Mouse (Mus musculus) heart, embryonic 13.5 days (tissue): Measurements from ENCODE around the gene Letmd1. TPM values are rescaled to one million over a fixed set of nuclear protein-coding genes. Genes with fewer than 3 reads are reported as not detected.
A peak's percentile ranks its signal among the peaks of the same experiment; 100 is the strongest.

Experiments used
- ATAC-seq: fragments of 200-750 bp; cut with Nextera tagmentation; 2 replicates; pipeline ENCODE4 v1.8.0; 2017; ENCODE audit warnings: moderate TSS enrichment; ENCODE audit not compliant: insufficient number of reproducible peaks, low FRiP score, low TSS enrichment; ENCODE audit errors: extremely low read depth
- H3K27ac ChIP-seq: fragments of 300-500 bp; sonication (generic); replicated peaks from 2 replicates; pipeline ENCODE4 v1.5.1; 2015; ENCODE audit warnings: moderate library complexity, mild to moderate bottlenecking, inconsistent platforms
- H3K27me3 ChIP-seq: fragments of 300-500 bp; sonication (generic); replicated peaks from 2 replicates; pipeline ENCODE4 v1.6.1; 2015; ENCODE audit warnings: mild to moderate bottlenecking, inconsistent platforms
- H3K36me3 ChIP-seq: fragments of 300-500 bp; sonication (generic); 2 replicates; pipeline ENCODE4 v1.6.1; 2015; ENCODE audit warnings: mild to moderate bottlenecking, inconsistent platforms
- H3K4me1 ChIP-seq: fragments of 300-500 bp; sonication (generic); 2 replicates; pipeline ENCODE4 v1.6.1; 2015; ENCODE audit warnings: inconsistent platforms
- H3K4me2 ChIP-seq: fragments of 300-500 bp; sonication (generic); 2 replicates; pipeline ENCODE4 v1.6.1; 2015; ENCODE audit warnings: inconsistent platforms, mild to moderate bottlenecking, moderate library complexity
- H3K4me3 ChIP-seq: fragments of 300-500 bp; sonication (generic); 2 replicates; pipeline ENCODE4 v1.5.1; 2015; ENCODE audit warnings: moderate library complexity, mild to moderate bottlenecking, inconsistent platforms
- H3K9ac ChIP-seq: fragments of 300-500 bp; sonication (generic); 2 replicates; pipeline ENCODE4 v1.6.1; 2015; ENCODE audit warnings: inconsistent platforms, mild to moderate bottlenecking, moderate library complexity
- H3K9me3 ChIP-seq: fragments of 300-500 bp; sonication (generic); 2 replicates; pipeline ENCODE4 v1.6.1; 2016; ENCODE audit warnings: inconsistent platforms
- WGBS: fragments of 180-500 bp; shearing (Covaris S2); methylation state at CpG from one replicate; pipeline ENCODE4 v1.1.7; 2015; ENCODE audit warnings: mixed read lengths; 5-methylcytosine and 5-hydroxymethylcytosine counted together
- polyA plus RNA-seq: library from polyadenylated mRNA; unstranded; fragments of >200 nt; fragmentation: Nextera tagmentation; extraction: Ambion mirVana; gene quantifications from 2 replicates; pipeline ENCODE4 v1.2.1, GENCODE M21; 2015

The Letmd1 gene
- polyA plus RNA-seq, 1 experiment from 2014 or later: 15.3 TPM

DNA sequence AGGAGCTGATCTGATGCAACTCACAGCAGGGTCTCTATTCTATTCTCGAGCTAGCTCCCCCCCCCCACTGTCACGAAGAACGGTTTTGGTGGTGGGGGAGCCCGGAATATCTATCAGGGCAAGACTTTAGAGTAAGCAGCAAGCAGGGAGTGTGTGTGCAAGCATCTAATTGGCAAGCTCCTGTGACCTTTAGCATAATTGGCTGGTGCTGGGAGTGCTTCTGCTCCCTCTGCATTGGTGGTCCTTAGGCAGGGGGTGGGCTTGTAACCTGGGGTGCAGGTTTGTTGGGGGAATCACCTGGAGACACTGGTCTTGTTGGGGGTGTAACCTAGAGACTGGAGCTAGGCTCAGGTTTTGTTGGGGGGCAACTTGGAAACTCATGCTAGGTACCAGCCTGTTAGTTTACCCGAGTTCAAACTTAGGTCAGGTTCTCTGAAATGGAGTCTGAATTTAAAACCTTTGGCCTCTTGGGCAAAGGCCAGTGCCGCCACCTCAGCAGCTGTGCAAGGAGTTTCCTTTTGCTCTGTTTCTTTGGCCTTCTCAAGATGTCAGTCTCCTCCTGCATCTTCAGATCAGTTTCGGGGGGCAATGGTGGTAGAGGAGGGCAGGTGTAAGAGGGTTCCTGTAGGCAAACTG lies 12.3 kb upstream of the Letmd1 start:
- no peaks in the 10 kb centered on the region for H3K36me3 ChIP-seq
- H3K27me3 ChIP-seq: peaks cover 23% of the 10 kb centered on the region
- no peak for ATAC-seq
- H3K9me3 ChIP-seq: no peaks in the 10 kb centered on the region
- no peak overlapping the region for H3K4me3 ChIP-seq
- H3K4me2 ChIP-seq: no peak overlapping the region
- no peak overlapping the region for H3K27ac ChIP-seq
- peaks cover 10% of the 10 kb centered on the region for H3K4me1 ChIP-seq
- 68% methylated on average over 7 of the region's 7 CpGs for WGBS
- H3K9ac ChIP-seq: no peak overlapping the region

GRCm38 (mm10) chr15:100457340-100457739 lies 11.5 kb upstream of the Letmd1 start:
- Histone ChIP-seq H3K27ac (no peak overlapping the region), H3K4me2 (peak overlapping the region; percentile 46), H3K9ac (no peak overlapping the region; the same call in 1 of the 2 replicates), H3K27me3 (peaks cover 23% of the 10 kb centered on the region), H3K36me3 (no peaks in the 10 kb centered on the region), H3K4me1 (peaks cover 12% of the 10 kb centered on the region), H3K4me3 (no peak overlapping the region), H3K9me3 (no peaks in the 10 kb centered on the region)
- 7% methylated on average over 17 of the region's 17 CpGs for WGBS
- no peak for ATAC-seq

DNA sequence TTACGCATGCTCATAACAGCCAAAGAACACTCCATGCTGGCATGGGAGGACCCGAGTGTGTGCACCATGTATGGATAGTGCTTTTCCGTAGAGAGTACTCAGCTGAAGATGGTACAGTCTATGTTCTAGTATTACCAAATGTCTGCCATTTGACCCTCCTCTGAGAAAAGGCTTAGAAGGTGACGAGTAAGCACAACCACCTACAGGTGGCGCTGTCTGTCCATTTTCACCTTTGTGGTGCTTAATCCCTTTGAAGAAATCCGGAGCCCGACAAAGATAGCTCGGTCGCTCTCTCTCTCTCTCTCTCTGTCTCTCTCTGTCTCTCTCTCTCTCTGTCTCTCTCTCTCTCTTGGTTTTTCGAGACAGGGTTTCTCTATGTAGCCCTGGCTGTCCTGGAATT lies 10.8 kb upstream of the Letmd1 start:
- H3K4me2 ChIP-seq: no peak overlapping the region
- peaks cover 23% of the 10 kb centered on the region for H3K27me3 ChIP-seq
- 34% methylated on average over 10 of the region's 10 CpGs for WGBS
- H3K4me3 ChIP-seq: no peak overlapping the region
- H3K36me3 ChIP-seq: no peaks in the 10 kb centered on the region
- peaks cover 12% of the 10 kb centered on the region for H3K4me1 ChIP-seq
- ATAC-seq: no peak
- no peak overlapping the region for H3K27ac ChIP-seq
- H3K9ac ChIP-seq: no peak overlapping the region
- no peaks in the 10 kb centered on the region for H3K9me3 ChIP-seq

GRCm38 (mm10) chr15:100460942-100461341 lies 7.9 kb upstream of the Letmd1 start:
- Histone ChIP-seq H3K9me3 (no peaks in the 10 kb centered on the region), H3K27me3 (peaks cover 23% of the 10 kb centered on the region), H3K27ac (no peak overlapping the region), H3K4me2 (peak overlapping the region; percentile 58), H3K9ac (no peak overlapping the region; the same call in 1 of the 2 replicates), H3K36me3 (no peaks in the 10 kb centered on the region), H3K4me1 (peaks cover 12% of the 10 kb centered on the region), H3K4me3 (peak overlapping the region; percentile 22)
- 14% methylated on average over 12 of the region's 12 CpGs for WGBS
- ATAC-seq: peak; percentile 63

- H3K27ac ChIP-seq: no peak overlapping the region
- H3K4me2 ChIP-seq: no peak overlapping the region
- H3K27me3 ChIP-seq: peaks cover 18% of the 10 kb centered on the region
- H3K9ac ChIP-seq: no peak overlapping the region
- H3K4me1 ChIP-seq: peaks cover 12% of the 10 kb centered on the region
- no peaks in the 10 kb centered on the region for H3K9me3 ChIP-seq
- WGBS: 56% methylated on average over 9 of the region's 9 CpGs
- no peak for ATAC-seq
- no peaks in the 10 kb centered on the region for H3K36me3 ChIP-seq
- H3K4me3 ChIP-seq: no peak overlapping the region
Measured at GRCm38 (mm10) chr15:100461646-100462045, 7.2 kb upstream of the Letmd1 start.

- Histone ChIP-seq H3K4me1 (peaks cover 12% of the 10 kb centered on the region), H3K9me3 (no peaks in the 10 kb centered on the region), H3K4me2 (no peak overlapping the region), H3K27ac (no peak overlapping the region), H3K9ac (no peak overlapping the region), H3K27me3 (peaks cover 17% of the 10 kb centered on the region), H3K4me3 (no peak overlapping the region), H3K36me3 (no peaks in the 10 kb centered on the region)
- ATAC-seq: no peak
- 75% methylated on average over 5 of the region's 5 CpGs for WGBS
Measured at GRCm38 (mm10) chr15:100462086-100462485, 6.7 kb upstream of the Letmd1 start.

DNA sequence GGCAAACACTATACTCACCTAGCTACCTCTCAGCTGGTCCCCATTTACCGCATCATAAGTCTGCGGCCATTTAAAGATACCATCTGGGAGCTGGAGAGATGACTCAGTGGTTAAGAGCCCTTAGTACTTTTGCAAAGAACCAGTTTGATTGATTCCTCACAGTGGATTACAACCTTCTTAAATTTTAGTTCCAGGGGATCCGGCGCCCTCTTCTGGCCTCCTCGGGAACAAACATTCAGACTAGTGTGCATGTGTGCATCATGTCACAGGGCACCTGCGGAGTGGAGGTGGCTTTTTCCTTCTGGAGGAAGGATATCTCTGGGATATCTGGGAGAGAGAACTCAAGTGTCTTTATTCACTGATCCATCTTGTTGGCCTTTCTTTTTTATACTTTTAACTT lies 5.1 kb upstream of the Letmd1 start:
- Histone ChIP-seq H3K4me1 (peaks cover 24% of the 10 kb centered on the region), H3K9me3 (no peaks in the 10 kb centered on the region), H3K27me3 (peaks cover 15% of the 10 kb centered on the region), H3K36me3 (no peaks in the 10 kb centered on the region), H3K4me2 (no peak overlapping the region), H3K4me3 (no peak overlapping the region), H3K9ac (no peak overlapping the region), H3K27ac (no peak overlapping the region)
- ATAC-seq: no peak
- 24% methylated on average over 6 of the region's 6 CpGs for WGBS

- no peak for ATAC-seq
- 64% methylated on average over 2 of the region's 2 CpGs for WGBS
- H3K36me3 ChIP-seq: no peaks in the 10 kb centered on the region
- H3K4me3 ChIP-seq: no peak overlapping the region
- H3K27me3 ChIP-seq: peaks cover 1% of the 10 kb centered on the region; the same call in 1 of the 2 replicates
- no peak overlapping the region for H3K9ac ChIP-seq
- H3K4me1 ChIP-seq: peaks cover 35% of the 10 kb centered on the region
- H3K4me2 ChIP-seq: no peak overlapping the region
- no peak overlapping the region for H3K27ac ChIP-seq
- no peaks in the 10 kb centered on the region for H3K9me3 ChIP-seq
Measured at GRCm38 (mm10) chr15:100465432-100465831, 3.4 kb upstream of the Letmd1 start.

DNA sequence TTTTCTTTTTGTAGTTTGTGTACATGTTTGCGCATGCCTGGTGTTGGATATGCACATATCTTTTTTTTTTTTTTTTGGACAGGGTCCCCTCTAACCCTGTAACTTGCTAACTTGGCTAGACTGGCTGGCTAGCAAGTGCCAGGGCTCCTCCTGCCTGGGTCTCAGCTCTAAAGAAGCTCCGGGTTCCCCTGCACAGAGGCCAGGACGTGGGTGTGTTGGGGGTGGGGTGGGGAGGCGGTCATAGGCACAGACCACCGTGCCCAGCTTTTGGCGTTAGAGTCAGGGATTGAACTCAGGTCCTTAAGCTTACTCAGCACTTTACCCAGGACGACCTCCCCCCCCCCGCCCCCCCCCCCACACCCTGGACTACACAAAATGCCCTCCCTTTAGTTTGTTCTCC lies 1.1 kb upstream of the Letmd1 start:
- ATAC-seq: no peak
- 38% methylated on average over 8 of the region's 8 CpGs for WGBS
- Histone ChIP-seq H3K36me3 (peaks cover 21% of the 10 kb centered on the region), H3K27ac (no peak overlapping the region), H3K4me3 (peak overlapping the region; percentile 91; the same call in 1 of the 2 replicates), H3K4me1 (peaks cover 24% of the 10 kb centered on the region), H3K9ac (peak overlapping the region; percentile 93), H3K4me2 (peak overlapping the region; percentile 96), H3K9me3 (no peaks in the 10 kb centered on the region), H3K27me3 (no peaks in the 10 kb centered on the region)

GRCm38 (mm10) chr15:100469189-100469545 lies 344 bp downstream of the Letmd1 start:
- H3K27ac ChIP-seq: peak overlapping the region; percentile 90
- ATAC-seq: no peak
- H3K27me3 ChIP-seq: no peaks in the 10 kb centered on the region
- H3K36me3 ChIP-seq: peaks cover 35% of the 10 kb centered on the region
- H3K9ac ChIP-seq: peak overlapping the region; percentile 93
- H3K4me2 ChIP-seq: peak overlapping the region; percentile 96
- peak overlapping the region; percentile 91 for H3K4me3 ChIP-seq
- H3K4me1 ChIP-seq: peaks cover 24% of the 10 kb centered on the region
- WGBS: 0% methylated on average over 19 of the region's 19 CpGs
- H3K9me3 ChIP-seq: no peaks in the 10 kb centered on the region

DNA sequence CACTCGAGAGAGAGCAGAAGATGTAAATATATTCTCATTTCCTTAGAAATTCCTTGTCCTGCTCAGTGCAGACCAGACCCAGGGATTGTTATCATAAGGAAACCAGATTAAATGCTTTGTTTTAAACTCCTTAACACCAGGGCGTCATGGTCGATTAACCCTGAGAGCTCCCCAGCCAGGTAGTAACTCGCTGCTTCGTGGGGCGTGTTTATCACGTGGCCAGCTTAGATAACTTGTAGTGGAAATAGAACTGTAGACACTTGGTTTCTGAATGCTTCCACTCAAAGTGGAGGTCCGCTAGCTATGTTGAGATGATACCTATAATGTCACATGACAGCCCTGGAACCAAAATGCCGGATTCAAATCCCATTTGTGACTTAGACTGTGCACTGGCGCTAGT lies 1.2 kb downstream of the Letmd1 start:
- no peaks in the 10 kb centered on the region for H3K9me3 ChIP-seq
- H3K27ac ChIP-seq: no peak overlapping the region
- no peaks in the 10 kb centered on the region for H3K27me3 ChIP-seq
- peak overlapping the region; percentile 93 for H3K9ac ChIP-seq
- WGBS: 39% methylated on average over 10 of the region's 10 CpGs
- H3K4me2 ChIP-seq: peak overlapping the region; percentile 96
- H3K4me1 ChIP-seq: peaks cover 24% of the 10 kb centered on the region
- ATAC-seq: no peak
- H3K36me3 ChIP-seq: peaks cover 43% of the 10 kb centered on the region
- H3K4me3 ChIP-seq: peak overlapping the region; percentile 91

DNA sequence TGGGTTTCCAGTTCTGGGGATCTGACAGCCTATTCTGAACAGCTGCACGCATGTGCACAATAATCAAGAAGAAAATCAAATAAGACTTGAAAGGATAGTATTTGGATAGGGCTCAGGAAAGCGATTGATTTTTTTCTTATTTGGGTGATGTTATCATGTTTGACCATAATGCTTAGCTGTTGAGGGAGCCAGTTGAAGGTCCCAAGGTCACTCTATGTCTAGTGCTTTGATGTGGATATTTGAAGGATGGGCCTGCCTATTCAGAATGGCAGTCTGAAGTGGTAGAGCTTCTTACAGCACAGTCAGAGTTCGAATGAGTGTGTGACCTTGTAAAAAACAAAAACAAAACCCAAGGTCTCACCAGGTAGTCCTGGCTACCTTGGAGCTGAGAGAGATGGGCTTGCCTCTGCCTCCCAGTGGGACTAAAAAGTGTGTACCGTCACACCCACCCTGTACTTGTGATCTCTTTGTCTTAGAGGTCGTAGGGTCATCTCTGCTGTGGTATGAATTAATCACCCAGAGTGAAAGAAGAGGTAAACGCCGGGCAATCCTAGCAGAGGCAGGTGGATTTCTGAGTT lies 5.2 kb downstream of the Letmd1 start:
- Histone ChIP-seq H3K9ac (no peak overlapping the region), H3K36me3 (peaks cover 82% of the 10 kb centered on the region), H3K27me3 (no peaks in the 10 kb centered on the region), H3K4me1 (peaks cover 12% of the 10 kb centered on the region), H3K4me3 (no peak overlapping the region), H3K4me2 (no peak overlapping the region), H3K27ac (no peak overlapping the region), H3K9me3 (no peaks in the 10 kb centered on the region)
- 77% methylated on average over 7 of the region's 7 CpGs for WGBS
- no peak for ATAC-seq
